Mouse (Mus musculus): ENCODE results near the gene Ripk3. TPM values are rescaled to one million over a fixed set of nuclear protein-coding genes. Genes with fewer than 3 reads are reported as not detected.
"Not testable (repeated sequence)": the region's sequence is repeated elsewhere in the genome, so short reads cannot be mapped to it uniquely, and the experiment has no call there.

The Ripk3 gene
- polyA plus RNA-seq, 1 experiment, result 38.8 TPM

GRCm38 (mm10) chr14:55765696-55766095 lies 23.0 kb downstream of the Ripk3 start, which contains the start of gene Ltb4r1:
Gene Ltb4r1, plus strand, starts transcription at chr14:55765962.
- H3K4me3 ChIP-seq (ENCODE audit: extremely low read depth, insufficient read depth, insufficient read length), result no peak within 1 kb of the TSS

GRCm38 (mm10) chr14:55763166-55763565 lies 25.5 kb downstream of the Ripk3 start:
- WGBS, result 29% methylated on average over 7 of the region's 7 CpGs
- no peak overlapping the region for H3K4me3 ChIP-seq (ENCODE audit: extremely low read depth, insufficient read depth, insufficient read length)
- no peak for TF ChIP-seq CTCF (IDR thresholded peaks at IDR 0.05; ENCODE audit: extremely low read depth, insufficient read depth, insufficient read length, insufficient replicate concordance)
- no peak for TF ChIP-seq POLR2A (IDR thresholded peaks at IDR 0.05; ENCODE audit: low read depth, low read length)
- no peak for DNase-seq (ENCODE audit: low read depth in 1 of 2, low spot score in 2 of 2)
- H3K27ac ChIP-seq (ENCODE audit: insufficient read depth, low read length), result 0 out of 2 replicates have a peak overlapping the region, but pooled peaks have one; percentile 27
- peaks cover 10% of the 10 kb centered on the region; the same call in 1 of the 2 replicates for H3K4me1 ChIP-seq (ENCODE audit: control insufficient read depth, insufficient read depth, insufficient read length)
- peaks cover 10% of the 10 kb centered on the region for H3K27me3 ChIP-seq (ENCODE audit: control insufficient read depth, insufficient read depth, low read length)
- H3K36me3 ChIP-seq (ENCODE audit: control insufficient read depth, insufficient read depth, low read length), result no peaks in the 10 kb centered on the region

More at GRCm38 (mm10) chr14:55765696-55766095, 23.0 kb downstream of the Ripk3 start, which contains the start of gene Ltb4r1:
- H3K4me1 ChIP-seq (ENCODE audit: control insufficient read depth, insufficient read depth, insufficient read length), result peaks cover 10% of the 10 kb centered on the region; the same call in 1 of the 2 replicates
- H3K27ac ChIP-seq (ENCODE audit: insufficient read depth, low read length), result no peak within 1 kb of the TSS
- WGBS, result 28% methylated on average over 4 of the region's 4 CpGs
- H3K27me3 ChIP-seq (ENCODE audit: control insufficient read depth, insufficient read depth, low read length), result peaks cover 10% of the 10 kb centered on the region
- TF ChIP-seq POLR2A (IDR thresholded peaks at IDR 0.05; ENCODE audit: low read depth, low read length) (no peak), CTCF (IDR thresholded peaks at IDR 0.05; ENCODE audit: extremely low read depth, insufficient read depth, insufficient read length, insufficient replicate concordance) (no peak)
- H3K36me3 ChIP-seq (ENCODE audit: control insufficient read depth, insufficient read depth, low read length), result no peaks in the 10 kb centered on the region
- DNase-seq (ENCODE audit: low read depth in 1 of 2, low spot score in 2 of 2), result no peak

GRCm38 (mm10) chr14:55762001-55762821 lies 26.5 kb downstream of the Ripk3 start:
- peaks cover 7% of the 10 kb centered on the region; the same call in 1 of the 2 replicates for H3K4me1 ChIP-seq (ENCODE audit: control insufficient read depth, insufficient read depth, insufficient read length)
- DNase-seq (ENCODE audit: low read depth in 1 of 2, low spot score in 2 of 2), result no peak
- no peaks in the 10 kb centered on the region for H3K36me3 ChIP-seq (ENCODE audit: control insufficient read depth, insufficient read depth, low read length)
- H3K27me3 ChIP-seq (ENCODE audit: control insufficient read depth, insufficient read depth, low read length), result peaks cover 7% of the 10 kb centered on the region
- H3K4me3 ChIP-seq (ENCODE audit: extremely low read depth, insufficient read depth, insufficient read length), result peak overlapping the region; percentile 44; the same call in 1 of the 2 replicates
- TF ChIP-seq CTCF (IDR thresholded peaks at IDR 0.05; ENCODE audit: extremely low read depth, insufficient read depth, insufficient read length, insufficient replicate concordance) (0 out of 2 replicates have a peak, but pooled peaks have one; percentile 0), POLR2A (IDR thresholded peaks at IDR 0.05; ENCODE audit: low read depth, low read length) (no peak)
- no peak overlapping the region for H3K27ac ChIP-seq (ENCODE audit: insufficient read depth, low read length)
- WGBS, result 5% methylated on average over 77 of the region's 77 CpGs

- peak within 1 kb of the TSS; percentile 44; the same call in 1 of the 2 replicates for H3K4me3 ChIP-seq (ENCODE audit: extremely low read depth, insufficient read depth, insufficient read length)
- peaks cover 7% of the 10 kb centered on the region; the same call in 1 of the 2 replicates for H3K4me1 ChIP-seq (ENCODE audit: control insufficient read depth, insufficient read depth, insufficient read length)
- peaks cover 7% of the 10 kb centered on the region for H3K27me3 ChIP-seq (ENCODE audit: control insufficient read depth, insufficient read depth, low read length)
- TF ChIP-seq CTCF (IDR thresholded peaks at IDR 0.05; ENCODE audit: extremely low read depth, insufficient read depth, insufficient read length, insufficient replicate concordance), result no peak
- WGBS, result 94% methylated on average over 6 of the region's 6 CpGs
- H3K36me3 ChIP-seq (ENCODE audit: control insufficient read depth, insufficient read depth, low read length), result no peaks in the 10 kb centered on the region
- no peak within 1 kb of the TSS for H3K27ac ChIP-seq (ENCODE audit: insufficient read depth, low read length)
- DNase-seq (ENCODE audit: low read depth in 1 of 2, low spot score in 2 of 2), result no peak
These were observed 27.5 kb downstream of the Ripk3 start, which contains the start of gene Ltb4r2 for GRCm38 (mm10) chr14:55761163-55761562. Gene Ltb4r2, plus strand, starts transcription at chr14:55761428.

- H3K27me3 ChIP-seq (ENCODE audit: control insufficient read depth, insufficient read depth, low read length), result not testable (repeated sequence)
- DNase-seq (ENCODE audit: low read depth in 1 of 2, low spot score in 2 of 2), result peak; percentile 56 to 80
These were observed 28.5 kb downstream of the Ripk3 start for GRCm38 (mm10) chr14:55760156-55760555.

GRCm38 (mm10) chr14:55758363-55758784 lies 30.3 kb downstream of the Ripk3 start, which contains the start of gene Cideb:
Gene Cideb, minus strand, starts transcription at chr14:55758458.
- 24% methylated on average over 8 of the region's 8 CpGs for WGBS
- Histone ChIP-seq H3K4me3 (ENCODE audit: extremely low read depth, insufficient read depth, insufficient read length) (no peak within 1 kb of the TSS), H3K36me3 (ENCODE audit: control insufficient read depth, insufficient read depth, low read length) (peaks cover 11% of the 10 kb centered on the region), H3K27ac (ENCODE audit: insufficient read depth, low read length) (no peak within 1 kb of the TSS), H3K27me3 (ENCODE audit: control insufficient read depth, insufficient read depth, low read length) (peaks cover 7% of the 10 kb centered on the region), H3K4me1 (ENCODE audit: control insufficient read depth, insufficient read depth, insufficient read length) (peaks cover 7% of the 10 kb centered on the region; the same call in 1 of the 2 replicates)
- TF ChIP-seq CTCF (IDR thresholded peaks at IDR 0.05; ENCODE audit: extremely low read depth, insufficient read depth, insufficient read length, insufficient replicate concordance), result 0 out of 2 replicates have a peak, but pooled peaks have one; percentile 10
- TF ChIP-seq POLR2A (IDR thresholded peaks at IDR 0.05; ENCODE audit: low read depth, low read length), result no peak
- no peak for DNase-seq (ENCODE audit: low read depth in 1 of 2, low spot score in 2 of 2)

More at GRCm38 (mm10) chr14:55760156-55760555, 28.5 kb downstream of the Ripk3 start:
- not testable (repeated sequence) for H3K36me3 ChIP-seq (ENCODE audit: control insufficient read depth, insufficient read depth, low read length); H3K27ac ChIP-seq (ENCODE audit: insufficient read depth, low read length); H3K4me3 ChIP-seq (ENCODE audit: extremely low read depth, insufficient read depth, insufficient read length); H3K4me1 ChIP-seq (ENCODE audit: control insufficient read depth, insufficient read depth, insufficient read length)
- 0% methylated on average over 6 of the region's 6 CpGs for WGBS
- peak; percentile 56; the same call in 1 of the 2 replicates for TF ChIP-seq CTCF (IDR thresholded peaks at IDR 0.05; ENCODE audit: extremely low read depth, insufficient read depth, insufficient read length, insufficient replicate concordance)

All from spleen, adult 2 months (tissue).